Mouse (Mus musculus): Measurements from ENCODE around the gene Tmem217.
"Not testable (repeated sequence)": the region's sequence is repeated elsewhere in the genome, so short reads cannot be mapped to it uniquely, and the experiment has no call there.

DNA sequence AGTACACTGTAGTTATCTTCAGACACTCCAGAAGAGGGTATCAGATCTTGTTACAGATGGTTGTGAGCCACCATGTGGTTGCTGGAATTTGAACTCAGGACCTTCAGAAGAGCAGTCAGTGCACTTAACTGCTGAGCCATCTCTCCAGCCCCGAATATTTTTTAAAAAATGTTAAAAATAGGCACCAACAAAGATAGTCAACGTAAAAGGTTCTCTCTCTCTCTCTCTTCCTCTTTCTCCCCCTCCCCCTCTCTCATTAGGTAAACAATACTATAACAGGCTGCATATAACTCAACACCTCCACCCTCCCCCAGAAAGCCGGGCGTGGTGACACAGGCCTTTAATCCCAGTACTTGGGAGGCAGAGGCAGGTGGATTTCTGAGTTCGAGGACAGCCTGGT, 33.5 kb downstream of the Tmem217 start:
- TF ChIP-seq POLR2A (IDR thresholded peaks at IDR 0.05; ENCODE audit: low read depth, low read length); CTCF (IDR thresholded peaks at IDR 0.05; ENCODE audit: extremely low read depth, insufficient read length, insufficient replicate concordance, low read depth, low read length): not testable (repeated sequence)

All from small intestine, adult 2 months (tissue).